Mouse (Mus musculus) CH12.LX (cell line): ENCODE measurements around the gene Tex14. TPM values are rescaled to one million over a fixed set of nuclear protein-coding genes. Genes with fewer than 3 reads are reported as not detected.
"Not testable (repeated sequence)": the region's sequence is repeated elsewhere in the genome, so short reads cannot be mapped to it uniquely, and the experiment has no call there.

ENCODE experiments used
- DNase-seq: peaks from one replicate; pipeline ENCODE4 v3.0.0-alpha.2; 2013; ENCODE audit errors: extremely low read depth
- H3K27ac ChIP-seq: 2 replicates; pipeline ENCODE4 v1.5.1; 2012; ENCODE audit warnings: low read depth, mild to moderate bottlenecking, control low read depth, moderate library complexity; ENCODE audit not compliant: insufficient read depth
- H3K27me3 ChIP-seq: replicated peaks from 2 replicates; pipeline ENCODE3; 2012; ENCODE audit warnings: inconsistent platforms
- H3K36me3 ChIP-seq, 2 experiments: replicated peaks in 1 of 2; 2 replicates each; pipeline versions ENCODE3 to v1.6.1; 2012; ENCODE audit warnings: inconsistent platforms in 1 of 2, low read length in 1 of 2, mild to moderate bottlenecking in 1 of 2, mixed read lengths in 1 of 2, moderate library complexity in 1 of 2; ENCODE audit not compliant: control insufficient read depth in 1 of 2, insufficient read depth in 1 of 2
- H3K4me1 ChIP-seq, 2 experiments: 2 replicates each; pipeline ENCODE4 v1.6.1; 2012; ENCODE audit warnings: inconsistent platforms in 1 of 2, moderate library complexity in 1 of 2; ENCODE audit not compliant: insufficient read depth in 2 of 2, control insufficient read depth in 1 of 2
- H3K4me2 ChIP-seq: 2 replicates; pipeline ENCODE4 v1.6.1; 2012; ENCODE audit warnings: low read depth, mild to moderate bottlenecking, control low read depth; ENCODE audit not compliant: poor library complexity, insufficient read depth, severe bottlenecking
- H3K4me3 ChIP-seq, 3 experiments: fragments of 150-350 bp in 1 of 3; sonication (generic) in 1 of 3; replicated peaks in 1 of 3; 2 replicates each; pipeline versions ENCODE3 to v1.5.1; 2011 to 2012; ENCODE audit warnings: low read depth in 2 of 3, low read length in 2 of 3, mild to moderate bottlenecking in 2 of 3, moderate library complexity in 2 of 3, control low read depth in 1 of 3, improper control_type of control experiment in 1 of 3, inconsistent platforms in 1 of 3, mixed read lengths in 1 of 3; ENCODE audit not compliant: poor library complexity in 1 of 3
- H3K79me2 ChIP-seq: replicated peaks from 2 replicates; pipeline ENCODE4 v1.6.1; 2012; ENCODE audit warnings: mild to moderate bottlenecking, moderate library complexity; ENCODE audit not compliant: control insufficient read depth, poor library complexity, insufficient read depth, severe bottlenecking; ENCODE audit errors: extremely low read depth
- H3K9ac ChIP-seq: 2 replicates; pipeline ENCODE4 v1.6.1; 2012; ENCODE audit warnings: low read depth, mild to moderate bottlenecking, control low read depth, moderate library complexity; ENCODE audit not compliant: insufficient read depth
- H3K9me3 ChIP-seq: replicated peaks from 2 replicates; pipeline ENCODE3; 2012; ENCODE audit warnings: low read length, inconsistent platforms, mixed read lengths
- BHLHE40 ChIP-seq: IDR thresholded peaks from 2 replicates; pipeline ENCODE4 v1.6.1; 2011; ENCODE audit warnings: mild to moderate bottlenecking, low read depth, low read length, improper control_type of control experiment
- CTCF ChIP-seq, 2 experiments: IDR thresholded peaks in 1 of 2; conservative IDR thresholded peaks in 1 of 2; 2 replicates each; pipeline ENCODE4 v1.5.1; 2011 to 2012; ENCODE audit warnings: low read depth in 2 of 2, low read length in 2 of 2, improper control_type of control experiment in 1 of 2, inconsistent platforms in 1 of 2, mild to moderate bottlenecking in 1 of 2, moderate library complexity in 1 of 2
- E2F4 ChIP-seq: IDR thresholded peaks from 2 replicates; pipeline ENCODE4 v1.6.1; 2011; ENCODE audit warnings: low read depth, low read length, improper control_type of control experiment; ENCODE audit not compliant: insufficient replicate concordance
- ELF1 ChIP-seq: IDR thresholded peaks from 2 replicates; pipeline ENCODE4 v1.6.1; 2014; ENCODE audit warnings: low read depth, mild to moderate bottlenecking, inconsistent platforms, low read length, improper control_type of control experiment
- ETS1 ChIP-seq: conservative IDR thresholded peaks from 2 replicates; pipeline ENCODE4 v1.6.1; 2012; ENCODE audit warnings: low read depth, mild to moderate bottlenecking, inconsistent platforms, low read length, improper control_type of control experiment, moderate library complexity
- HCFC1 ChIP-seq: IDR thresholded peaks from 2 replicates; pipeline ENCODE4 v1.6.1; 2012; ENCODE audit warnings: low read depth, mild to moderate bottlenecking, inconsistent platforms, low read length, improper control_type of control experiment
- JUN ChIP-seq: IDR thresholded peaks from 2 replicates; pipeline ENCODE4 v1.6.1; 2011; ENCODE audit warnings: low read depth, mild to moderate bottlenecking, low read length, improper control_type of control experiment, moderate library complexity; ENCODE audit not compliant: insufficient read depth
- MAFK ChIP-seq: IDR thresholded peaks from 2 replicates; pipeline ENCODE4 v1.6.1; 2011; ENCODE audit warnings: low read length, improper control_type of control experiment; ENCODE audit not compliant: insufficient replicate concordance
- MAX ChIP-seq: IDR thresholded peaks from 2 replicates; pipeline ENCODE4 v1.6.1; 2011; ENCODE audit warnings: low read length, improper control_type of control experiment
- MYC ChIP-seq: IDR thresholded peaks from 2 replicates; pipeline ENCODE4 v1.6.1; 2011; ENCODE audit warnings: low read depth, mild to moderate bottlenecking, improper control_type of control experiment, low read length
- NELFE ChIP-seq: IDR thresholded peaks from 2 replicates; pipeline ENCODE4 v1.6.1; 2011; ENCODE audit warnings: low read depth, low read length, improper control_type of control experiment
- NRF1 ChIP-seq: IDR thresholded peaks from 2 replicates; pipeline ENCODE4 v1.6.1; 2014; ENCODE audit warnings: low read depth, mild to moderate bottlenecking, inconsistent platforms, low read length, improper control_type of control experiment, moderate library complexity
- POLR2A ChIP-seq: IDR thresholded peaks from 2 replicates; pipeline ENCODE4 v1.6.1; 2011; ENCODE audit warnings: low read depth, mild to moderate bottlenecking, improper control_type of control experiment, low read length
- SIN3A ChIP-seq: IDR thresholded peaks from 2 replicates; pipeline ENCODE4 v1.6.1; 2012; ENCODE audit warnings: low read length, improper control_type of control experiment, inconsistent platforms
- SMC3 ChIP-seq: IDR thresholded peaks from 2 replicates; pipeline ENCODE4 v1.6.1; 2011; ENCODE audit warnings: low read depth, low read length, improper control_type of control experiment
- ZKSCAN1 ChIP-seq: IDR thresholded peaks from 2 replicates; pipeline ENCODE4 v1.6.1; 2012; ENCODE audit warnings: low read depth, inconsistent platforms, low read length, improper control_type of control experiment, borderline replicate concordance
- ZMIZ1 ChIP-seq: IDR thresholded peaks from 2 replicates; pipeline ENCODE4 v1.6.1; 2012; ENCODE audit warnings: low read depth, mild to moderate bottlenecking, inconsistent platforms, low read length, improper control_type of control experiment
- dilution Hi-C: fragments of 300-500 bp; cut with MboI; formaldehyde crosslinking; loops from 2 replicates; pipeline ENCODE4 v1.14.3; 2020; ENCODE audit warnings: low sequenced_read_pairs; ENCODE audit not compliant: extremely low pct_unique_long_range_greater_than_20kb, extremely low pct_ligation_motif_present
- in situ Hi-C: fragments of 300-500 bp; cut with MboI; formaldehyde crosslinking; loops from 3 replicates; pipeline ENCODE4 v1.14.3; 2019; ENCODE audit warnings: low sequenced_read_pairs, low pct_ligation_motif_present, low pct_unique_long_range_greater_than_20kb, mixed read lengths
- polyA plus RNA-seq: library from polyadenylated mRNA; unstranded; fragments of >175 nt; gene quantifications from 2 replicates; pipeline ENCODE4 v1.2.1, GENCODE M21; 2012; ENCODE audit warnings: low read depth; ENCODE audit not compliant: insufficient read length
- total RNA-seq, 2 experiments: library from RNA; depleted of rRNA; stranded (reverse); fragments of 300-350 nt in 1 of 2; fragments of >200 nt in 1 of 2; gene quantifications; 2 replicates each; pipeline ENCODE4 v1.2.3; 2012 to 2014

Tex14 gene
- total and polyA plus RNA-seq, 3 experiments: 1.3 to 2.1 (median 1.4) TPM

- Histone ChIP-seq H3K9me3 (no peaks in the 10 kb centered on the region), H3K4me1 (peaks cover 13 to 38% of the 10 kb centered on the region in 2 experiments), H3K27me3 (no peaks in the 10 kb centered on the region), H3K4me2 (no peak overlapping the region), H3K27ac (no peak overlapping the region), H3K36me3 (no peaks in the 10 kb centered on the region), H3K79me2 (no peaks in the 10 kb centered on the region), H3K4me3 (no peak overlapping the region), H3K9ac (no peak overlapping the region)
- TF ChIP-seq ELF1: no peak
- no peak for TF ChIP-seq SMC3
- TF ChIP-seq BHLHE40: no peak
- TF ChIP-seq ZMIZ1: no peak
- no peak for DNase-seq
- dilution Hi-C loops (no loop called here), in situ Hi-C loops (no loop called here)
Measured at GRCm38 (mm10) chr11:87444735-87445428, 40.0 kb downstream of the Tex14 start.

GRCm38 (mm10) chr11:87445593-87445992 is 40.7 kb downstream of the Tex14 start:
- H3K4me2 ChIP-seq, H3K36me3 ChIP-seq, DNase-seq, H3K79me2 ChIP-seq, dilution Hi-C loops, H3K9ac ChIP-seq, H3K9me3 ChIP-seq, H3K27ac ChIP-seq, H3K4me3 ChIP-seq, in situ Hi-C loops, H3K27me3 ChIP-seq: not testable (repeated sequence)
- H3K4me1 ChIP-seq: peaks cover 11 to 31% of the 10 kb centered on the region in 2 experiments

GRCm38 (mm10) chr11:87446159-87446558 is 41.3 kb downstream of the Tex14 start:
- no peak overlapping the region for H3K27ac ChIP-seq
- no peak overlapping the region for H3K9ac ChIP-seq
- no peaks in the 10 kb centered on the region for H3K79me2 ChIP-seq
- DNase-seq: no peak
- H3K9me3 ChIP-seq: no peaks in the 10 kb centered on the region
- dilution Hi-C loops: no loop called here
- H3K27me3 ChIP-seq: no peaks in the 10 kb centered on the region
- H3K4me2 ChIP-seq: no peak overlapping the region
- TF ChIP-seq E2F4 (no peak), MAFK (no peak), MAX (no peak), CTCF (conservative IDR thresholded peaks at IDR 0.05 in 1 of 2, IDR thresholded peaks at IDR 0.05 in 1 of 2; ENCODE audit: low read depth in 2 of 2, low read length in 2 of 2) (no peak), MYC (no peak), ZKSCAN1 (no peak), NRF1 (no peak), JUN (no peak), SIN3A (no peak), HCFC1 (no peak), NELFE (no peak), ETS1 (no peak), ELF1 (no peak), POLR2A (no peak)
- in situ Hi-C loops: no loop called here
- H3K4me1 ChIP-seq: peaks cover 10 to 26% of the 10 kb centered on the region in 2 experiments
- no peak overlapping the region for H3K4me3 ChIP-seq
- H3K36me3 ChIP-seq: no peaks in the 10 kb centered on the region
